ENCODE assay signal across 21 mouse cellular contexts in genomic region chr7:44915314-44915713, GRCm38 (mm10). TPM values are rescaled to one million over a fixed set of nuclear protein-coding genes. Genes with fewer than 3 reads are reported as not detected.
DNase-seq lines count a peak whose midpoint lies in the region; ATAC-seq and TF ChIP-seq lines count a peak whose summit lies in the region.
"Had no signal": no experiment of that assay in that cellular context is flagged by ENCODE, and none has a peak within 500 bp of the region (broad histone marks: within the 10 kb centered on the region; RNA-seq: fewer than 3 reads in every experiment).

No protein-coding gene starts in this region.

- H3K27ac ChIP-seq in gastrocnemius, adult 2 months: peak overlapping the region; percentile 81
- no peak overlapping the region for H3K27ac ChIP-seq in kidney, embryonic 14.5 days (ENCODE audit: low read depth, low read length)
- H3K27ac ChIP-seq: embryonic facial prominence, embryonic 10.5 days; embryonic facial prominence, embryonic 12.5 days; forebrain, embryonic 15.5 days had no signal

- H3K4me2 ChIP-seq in kidney, embryonic 14.5 days (replicated peaks; ENCODE audit: low read depth, low read length): no peak overlapping the region
- H3K4me2 ChIP-seq: embryonic facial prominence, embryonic 12.5 days; forebrain, embryonic 13.5 days; forebrain, embryonic 15.5 days had no signal

- TF ChIP-seq CTCF in gastrocnemius, adult 2 months (IDR thresholded peaks at IDR 0.05): no peak

- ATAC-seq in kidney, embryonic 14.5 days (ENCODE audit: low FRiP score, low TSS enrichment): no peak
- ATAC-seq: activated CD4-positive, CD25-positive, alpha-beta regulatory T cell, adult 4 months; forebrain, embryonic 13.5 days; forebrain, embryonic 15.5 days; Patski had no signal

- intact Hi-C loops in gastrocnemius, adult 2 months (cut with DNase I): no loop called here

- DNase-seq in gastrocnemius, adult 2 months: peak; percentile 54
- DNase-seq in gastrocnemius, postnatal 25 days: no peak
- no peak for DNase-seq in kidney, adult 9 months
- peak; percentile 66 for DNase-seq in skeletal muscle tissue, adult 2 months (ENCODE audit: low read depth, low spot score)
- no peak for DNase-seq in Muller cell, postnatal 12 days (ENCODE audit: inconsistent ontology term)
- DNase-seq: adrenal gland, adult 8-10 months; adrenal gland, postnatal 14 days; adrenal gland, postnatal 36 days; cerebellum, adult 11-12 months; cerebellum, adult 9-10 months; cerebellum, postnatal 10 days had no signal

- peaks cover 56% of the 10 kb centered on the region for H3K36me3 ChIP-seq in kidney, embryonic 14.5 days (ENCODE audit: control insufficient read depth, insufficient read depth, low read length)

- WGBS in kidney, embryonic 14.5 days: 94% methylated on average over 9 of the region's 9 CpGs

- no peaks in the 10 kb centered on the region; the same call in 1 of the 2 replicates for H3K4me1 ChIP-seq in kidney, embryonic 14.5 days (ENCODE audit: control insufficient read depth, insufficient read depth, low read length)
- H3K4me1 ChIP-seq: embryonic facial prominence, embryonic 10.5 days; embryonic facial prominence, embryonic 12.5 days; forebrain, embryonic 13.5 days; forebrain, embryonic 15.5 days had no signal

- no peak overlapping the region for H3K4me3 ChIP-seq in gastrocnemius, adult 2 months
- no peak overlapping the region for H3K4me3 ChIP-seq in kidney, embryonic 14.5 days (ENCODE audit: low read length)
- H3K4me3 ChIP-seq: embryonic facial prominence, embryonic 10.5 days; embryonic facial prominence, embryonic 12.5 days; forebrain, embryonic 13.5 days; forebrain, embryonic 15.5 days had no signal

- H3K27me3 ChIP-seq in kidney, embryonic 14.5 days (ENCODE audit: control insufficient read depth, insufficient read depth, low read length): no peaks in the 10 kb centered on the region
- H3K27me3 ChIP-seq: embryonic facial prominence, embryonic 12.5 days; forebrain, embryonic 13.5 days; forebrain, embryonic 15.5 days; Patski had no signal

- H3K9me3 ChIP-seq in kidney, embryonic 14.5 days (ENCODE audit: control insufficient read depth, low read length): no peaks in the 10 kb centered on the region
- H3K9me3 ChIP-seq: embryonic facial prominence, embryonic 10.5 days; embryonic facial prominence, embryonic 12.5 days; forebrain, embryonic 13.5 days; forebrain, embryonic 15.5 days had no signal

- H3K9ac ChIP-seq in kidney, embryonic 14.5 days (ENCODE audit: low read depth, low read length): 0 out of 2 replicates have a peak overlapping the region, but pooled peaks have one; percentile 12
- H3K9ac ChIP-seq: embryonic facial prominence, embryonic 12.5 days; forebrain, embryonic 13.5 days; forebrain, embryonic 15.5 days had no signal

RNA-seq across cellular contexts. Expression of gene Ap2a1, which starts 14.0 kb away (rescaled TPM):
- total RNA-seq in gastrocnemius, adult 2 months (2021): 10 to 100 TPM; 59.1 to 62.6 TPM
- total RNA-seq in gastrocnemius, postnatal 25 days (2021): 10 to 100 TPM; 57.1 to 57.2 TPM
- 80.5 and 88.5 TPM in 2 replicates for polyA plus RNA-seq in kidney, embryonic 14.5 days (2014; fragmentation: Nextera tagmentation; extraction: Ambion mirVana)

RNA-seq across cellular contexts. Expression of gene Fuz, which starts 19.4 kb away (rescaled TPM):
- 10 to 100 TPM; 16.4 to 18.6 TPM for total RNA-seq in gastrocnemius, adult 2 months (2021)
- total RNA-seq in gastrocnemius, postnatal 25 days (2021): 10 to 100 TPM; 16.1 to 17.3 TPM
- polyA plus RNA-seq in kidney, embryonic 14.5 days (2014; fragmentation: Nextera tagmentation; extraction: Ambion mirVana): 21.9 and 22.3 TPM in 2 replicates

RNA-seq across cellular contexts. Expression of gene Med25, which starts 22.8 kb away (rescaled TPM):
- total RNA-seq in gastrocnemius, adult 2 months (2021): 10 to 100 TPM; 53.1 to 68.5 TPM
- 10 to 100 TPM; 50.9 to 51.2 TPM for total RNA-seq in gastrocnemius, postnatal 25 days (2021)
- 80.0 and 86.3 TPM in 2 replicates for polyA plus RNA-seq in kidney, embryonic 14.5 days (2014; fragmentation: Nextera tagmentation; extraction: Ambion mirVana)

RNA-seq across cellular contexts. Expression of gene Tsks, which starts 27.7 kb away (rescaled TPM):
- total RNA-seq in gastrocnemius, adult 2 months (2021): not detected
- total RNA-seq in gastrocnemius, postnatal 25 days (2021): not detected
- 0.37 TPM in 1 of 2 replicates, not detected in the other for polyA plus RNA-seq in kidney, embryonic 14.5 days (2014; fragmentation: Nextera tagmentation; extraction: Ambion mirVana)
- total RNA-seq: adrenal gland, adult 18-20 months; adrenal gland, adult 8-10 months; adrenal gland, postnatal 14 days; adrenal gland, postnatal 36 days; MEL had no signal
- polyA plus RNA-seq: activated CD4-positive, CD25-positive, alpha-beta regulatory T cell, adult 4 months; embryonic facial prominence, embryonic 14.5 days; forebrain, embryonic 13.5 days; forebrain, embryonic 15.5 days had no signal

RNA-seq across cellular contexts. Expression of gene Ptov1, which starts 45.7 kb away (rescaled TPM):
- total RNA-seq in gastrocnemius, adult 2 months (2021): 100 to 1,000 TPM; 126 to 137 TPM
- 100 to 1,000 TPM; 116 to 125 TPM for total RNA-seq in gastrocnemius, postnatal 25 days (2021)
- polyA plus RNA-seq in kidney, embryonic 14.5 days (2014; fragmentation: Nextera tagmentation; extraction: Ambion mirVana): 441 and 501 TPM in 2 replicates

Comparison
In these comparisons a context has a peak if more than half of its experiments do, and no peak if none do; other contexts are left out.
1. DNase-seq: peak in gastrocnemius, adult 2 months (single experiment) and skeletal muscle tissue, adult 2 months (single experiment); none in gastrocnemius, postnatal 25 days (single experiment), kidney, adult 9 months (single experiment) and Muller cell, postnatal 12 days (single experiment).